Mouse (Mus musculus) small intestine, adult 2 months (tissue): Measurements from ENCODE around the gene Myo1d.

Experiments used
- CTCF ChIP-seq: fragments of 200-500 bp; IDR thresholded peaks from 2 replicates; pipeline ENCODE4 v1.5.1; 2012; ENCODE audit warnings: low read depth, mild to moderate bottlenecking, control low read depth, inconsistent platforms, low read length, moderate library complexity, mixed read lengths; ENCODE audit not compliant: insufficient replicate concordance, insufficient read length; ENCODE audit errors: extremely low read depth
- POLR2A ChIP-seq: fragments of 200-500 bp; IDR thresholded peaks from 2 replicates; pipeline ENCODE4 v1.6.1; 2012; ENCODE audit warnings: low read depth, mild to moderate bottlenecking, control low read depth, inconsistent platforms, low read length, moderate library complexity

GRCm38 (mm10) chr11:80523410-80523809, 256.4 kb downstream of the Myo1d start:
- TF ChIP-seq CTCF (no peak), POLR2A (no peak)
